11 mouse cellular contexts compared by ENCODE assay signal in genomic region chr2:84721182-84721581, GRCm38 (mm10). TPM values are rescaled to one million over a fixed set of nuclear protein-coding genes. Genes with fewer than 3 reads are reported as not detected.
"Had no signal": no experiment of that assay in that cellular context is flagged by ENCODE, and none has a peak within 500 bp of the region (broad histone marks: within the 10 kb centered on the region; RNA-seq: fewer than 3 reads in every experiment).

No protein-coding gene starts in this region.

- ATAC-seq: midbrain, embryonic 15.5 days had no signal

- DNase-seq: kidney, adult 11 months; kidney, adult 9 months; kidney, postnatal 14 days; layer of hippocampus, postnatal 36 days; right cerebral cortex, adult 18-20 months; thymus, postnatal 4 days had no signal

- H3K9me3 ChIP-seq: limb, embryonic 15.5 days; midbrain, embryonic 15.5 days; neural tube, embryonic 12.5 days had no signal

- H3K27me3 ChIP-seq: limb, embryonic 15.5 days; midbrain, embryonic 15.5 days; neural tube, embryonic 12.5 days had no signal

- H3K4me2 ChIP-seq: limb, embryonic 15.5 days; midbrain, embryonic 15.5 days; neural tube, embryonic 12.5 days had no signal

- H3K4me3 ChIP-seq: limb, embryonic 15.5 days; midbrain, embryonic 15.5 days; neural tube, embryonic 12.5 days had no signal

- H3K9ac ChIP-seq: limb, embryonic 15.5 days; midbrain, embryonic 15.5 days; neural tube, embryonic 12.5 days had no signal

- H3K27ac ChIP-seq: limb, embryonic 15.5 days; midbrain, embryonic 15.5 days; neural tube, embryonic 12.5 days; stomach, postnatal 0 days had no signal

RNA-seq across cellular contexts. Expression of gene Ypel4, which starts 12.7 kb away (rescaled TPM):
- total RNA-seq: monocyte, adult 5-6 weeks had no signal

RNA-seq across cellular contexts. Expression of gene Gm19426, which starts 22.3 kb away (rescaled TPM):
- total RNA-seq: monocyte, adult 5-6 weeks had no signal
